Mouse (Mus musculus) gastrocnemius, postnatal 4 days (tissue): ENCODE measurements around the gene Vps37c. TPM values are rescaled to one million over a fixed set of nuclear protein-coding genes. Genes with fewer than 3 reads are reported as not detected.

Experiments
- DNase-seq, 2 experiments: peaks; one replicate each; pipeline ENCODE4 v3.0.0; 2021 to 2022; ENCODE audit warnings: low spot score in 2 of 2, mixed read lengths in 2 of 2
- long read RNA-seq, 2 experiments: library from polyadenylated mRNA; stranded (forward); transcript quantifications; one replicate each; pipeline ENCODE4 v2.0.0; 2021
- total RNA-seq, 2 experiments: library from RNA; stranded (reverse); gene quantifications; 2 replicates each; pipeline ENCODE4 v1.2.3; 2021

Vps37c gene
- total RNA-seq, result 10 to 100 TPM; 24.8 to 25.0 TPM
- long read RNA-seq, experiment 1, transcript Vps37c-201 (5 exons, 2,686 nt), result major isoform, 62 of 102 reads
- long read RNA-seq, experiment 1, partial matches to known transcripts, result 4 of 102 reads
- long read RNA-seq, experiment 1, other reads (novel, unspliced or antisense), result 33 of 102 reads
- long read RNA-seq, experiment 2, transcript Vps37c-203 (5 exons, 2,690 nt), result minor isoform, 6 of 110 reads
- long read RNA-seq, experiment 2, transcript Vps37c-201 (5 exons, 2,686 nt), result major isoform, 62 of 110 reads
- long read RNA-seq, experiment 2, partial matches to known transcripts, result 16 of 110 reads
- long read RNA-seq, experiment 2, other reads (novel, unspliced or antisense), result 26 of 110 reads

- DNase-seq, result peak; percentile 95
These were observed at the start of gene Vps37c for GRCm38 (mm10) chr19:10688537-10689352. TSS of gene Vps37c (plus strand) at chr19:10688735.

GRCm38 (mm10) chr19:10640080-10640479, 48.5 kb upstream of the Vps37c start:
- no peak for DNase-seq

GRCm38 (mm10) chr19:10640589-10641378, 47.8 kb upstream of the Vps37c start:
- no peak for DNase-seq

GRCm38 (mm10) chr19:10645616-10646015, 42.9 kb upstream of the Vps37c start:
- no peak for DNase-seq

- no peak for DNase-seq
These were observed 40.4 kb upstream of the Vps37c start for GRCm38 (mm10) chr19:10648156-10648555.

GRCm38 (mm10) chr19:10656058-10656457, 32.5 kb upstream of the Vps37c start:
- no peak for DNase-seq

- DNase-seq, result no peak
These were observed 30.8 kb upstream of the Vps37c start for GRCm38 (mm10) chr19:10657742-10658141.

- no peak for DNase-seq
These were observed 30.1 kb upstream of the Vps37c start for GRCm38 (mm10) chr19:10658406-10658805.

GRCm38 (mm10) chr19:10661373-10661772, 27.2 kb upstream of the Vps37c start:
- no peak for DNase-seq

- DNase-seq, result no peak
These were observed 26.6 kb upstream of the Vps37c start for GRCm38 (mm10) chr19:10661919-10662318.

GRCm38 (mm10) chr19:10662665-10663064, 25.9 kb upstream of the Vps37c start:
- no peak for DNase-seq

GRCm38 (mm10) chr19:10665093-10665492, 23.4 kb upstream of the Vps37c start:
- no peak for DNase-seq

- DNase-seq, result peak; percentile 42 to 64
These were observed 23.0 kb upstream of the Vps37c start for GRCm38 (mm10) chr19:10665499-10665898.

- DNase-seq, result no peak
These were observed 17.2 kb upstream of the Vps37c start for GRCm38 (mm10) chr19:10671319-10671718.

GRCm38 (mm10) chr19:10671854-10672417, 16.6 kb upstream of the Vps37c start:
- DNase-seq, result no peak

- no peak for DNase-seq
These were observed 15.3 kb upstream of the Vps37c start for GRCm38 (mm10) chr19:10673275-10673674.

GRCm38 (mm10) chr19:10676656-10677055, 11.9 kb upstream of the Vps37c start:
- DNase-seq, result no peak

- peak; percentile 74 to 88 for DNase-seq
These were observed 10.4 kb upstream of the Vps37c start, which contains the start of gene Pga5 for GRCm38 (mm10) chr19:10677915-10678771. TSS of gene Pga5 (minus strand) at chr19:10678071.

- no peak for DNase-seq
These were observed 9.8 kb upstream of the Vps37c start for GRCm38 (mm10) chr19:10678772-10679067.

GRCm38 (mm10) chr19:10681571-10681970, 7.0 kb upstream of the Vps37c start:
- DNase-seq, result no peak
